Mouse (Mus musculus) right cerebral cortex, postnatal 10 days (tissue): ENCODE data around the gene Mcee.

ENCODE experiments used
- DNase-seq, 2 experiments: peaks; one replicate each; pipeline ENCODE4 v3.0.0; 2021; ENCODE audit warnings: low spot score in 2 of 2

Mcee gene

DNA sequence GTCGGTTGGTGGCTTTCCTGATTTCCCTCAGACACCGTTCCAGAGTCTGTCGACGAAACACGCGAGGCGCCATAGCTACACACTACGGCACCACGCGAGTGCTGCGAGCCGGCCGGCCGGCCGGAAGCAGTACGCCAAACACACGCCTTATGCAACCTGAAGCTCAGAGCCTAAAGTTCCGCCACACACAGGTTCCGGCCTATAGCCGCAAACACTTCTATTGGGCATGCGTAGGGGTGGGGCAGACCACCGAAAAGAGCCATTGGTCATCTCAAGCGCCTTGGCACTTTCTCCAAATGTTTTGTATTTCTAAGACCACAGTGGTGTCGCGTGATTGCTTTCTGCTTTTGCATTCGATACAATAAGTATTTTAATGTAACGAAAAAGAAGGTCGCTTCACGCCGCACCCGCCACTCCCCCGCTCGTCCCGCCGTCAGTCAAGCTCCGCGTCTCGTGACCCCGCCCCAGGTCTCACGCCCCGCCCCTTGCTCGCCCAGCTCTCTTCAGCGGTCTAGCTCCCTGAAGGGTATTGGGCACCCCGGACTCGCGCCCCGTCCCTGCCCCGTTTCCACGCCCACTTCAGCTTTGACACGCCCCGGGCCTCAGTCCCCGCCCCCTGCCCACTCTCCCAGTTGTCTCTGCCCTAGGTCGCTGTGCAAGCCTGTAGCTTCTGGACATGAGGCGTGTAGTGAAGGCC, at the start of gene Mcee, which contains the start of gene Mphosph10:
Gene Mcee (plus strand): TSS at position 486 of the 697 bp plus-strand sequence.
Gene Mphosph10 (minus strand): TSS at position 147 of the 697 bp plus-strand sequence.
- peak; percentile 95 for DNase-seq

DNA sequence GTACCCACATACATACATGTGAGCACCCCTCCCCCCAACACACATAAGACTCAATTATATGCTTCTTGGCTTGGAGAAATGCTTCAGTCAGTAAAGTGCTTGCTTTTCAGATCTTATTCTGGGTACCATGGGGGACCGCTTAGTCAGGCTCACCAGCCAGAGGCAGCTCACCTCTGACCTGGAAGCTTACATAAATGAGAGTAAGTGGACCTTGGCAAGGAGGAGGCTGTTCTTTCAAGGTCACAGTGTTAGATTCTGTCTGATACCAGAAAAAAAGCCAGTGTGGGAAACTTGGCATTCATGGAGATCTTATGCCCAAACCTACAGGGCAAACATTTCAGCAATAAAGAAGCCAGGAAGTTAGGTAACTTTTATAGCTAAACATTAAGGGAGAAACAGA, 44.6 kb upstream of the Mcee start:
- DNase-seq, result no peak

DNA sequence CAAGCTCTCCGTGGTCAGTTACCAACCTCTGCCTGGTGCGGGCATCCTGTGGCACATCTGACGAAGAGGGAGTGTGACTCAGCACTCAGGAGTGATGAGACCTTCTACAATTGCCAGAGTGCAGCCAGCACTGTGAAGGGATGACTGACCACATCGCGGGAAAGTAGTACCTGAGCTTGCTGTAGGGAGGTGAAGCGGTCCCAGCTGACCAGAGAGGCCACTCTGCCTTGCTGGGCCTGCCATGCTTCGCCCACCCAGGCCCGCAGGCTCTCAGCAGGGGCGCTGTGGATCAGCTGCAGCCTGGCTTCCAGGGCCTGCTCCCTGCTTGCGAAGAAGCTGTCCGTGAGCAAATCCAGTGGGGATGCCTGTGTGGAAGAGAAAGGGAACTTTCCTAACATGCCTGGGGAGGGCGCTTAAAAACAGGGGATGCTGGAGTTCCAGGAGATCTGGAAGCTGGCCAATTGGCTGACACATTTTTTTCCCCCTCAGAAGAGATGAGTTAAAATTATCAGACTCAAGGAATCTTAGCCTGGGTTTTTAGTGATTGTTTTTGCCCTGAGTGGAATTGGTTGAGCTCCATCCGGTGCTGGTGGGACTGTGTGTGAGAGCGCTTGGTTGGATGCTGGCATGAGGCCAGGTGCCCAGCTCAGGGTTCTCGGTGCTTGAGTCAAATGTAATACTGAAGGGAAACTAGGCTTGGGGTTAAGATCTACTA, 43.1 kb upstream of the Mcee start:
- peak; percentile 68 to 73 for DNase-seq

DNA sequence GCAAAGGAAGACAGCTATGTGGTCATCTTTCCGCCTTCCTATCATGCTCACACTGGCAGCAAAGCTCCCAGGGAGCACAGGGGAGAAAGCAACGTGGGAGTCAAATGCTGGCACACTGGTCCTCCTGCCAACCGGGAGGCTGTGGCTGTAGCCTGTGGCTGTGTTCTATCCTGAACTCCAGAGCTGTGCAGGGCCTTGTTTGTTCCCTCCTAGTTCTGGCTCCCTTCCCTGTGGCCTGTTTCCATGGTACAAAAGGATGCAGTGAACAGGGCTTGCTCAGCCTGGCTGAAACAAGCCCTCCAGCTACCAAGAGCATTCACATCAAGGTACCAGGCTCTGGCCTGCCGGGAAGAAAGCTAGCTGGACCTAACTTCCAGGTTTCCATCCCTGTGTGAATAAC, 41.3 kb upstream of the Mcee start:
- DNase-seq, result peak; percentile 88

DNA sequence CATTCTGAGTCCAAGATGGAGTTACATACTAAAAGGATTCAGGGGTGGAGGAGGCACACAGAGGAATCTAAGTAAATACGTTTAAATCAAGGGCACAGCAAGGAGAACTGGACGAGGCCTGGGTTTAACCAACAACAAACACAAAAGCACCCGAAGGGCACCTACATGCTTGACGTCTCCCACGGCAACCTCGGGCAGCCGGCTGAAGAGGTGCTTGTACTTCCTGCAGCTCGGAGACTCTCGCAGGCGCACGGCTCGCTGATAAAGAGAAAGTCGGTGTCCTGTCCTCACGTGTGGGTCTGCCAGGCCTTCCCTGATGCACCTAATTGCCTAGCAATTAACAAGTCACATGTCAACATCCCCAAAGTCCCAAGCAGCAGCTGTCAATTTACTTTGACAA, 38.2 kb upstream of the Mcee start:
- DNase-seq, result no peak

DNA sequence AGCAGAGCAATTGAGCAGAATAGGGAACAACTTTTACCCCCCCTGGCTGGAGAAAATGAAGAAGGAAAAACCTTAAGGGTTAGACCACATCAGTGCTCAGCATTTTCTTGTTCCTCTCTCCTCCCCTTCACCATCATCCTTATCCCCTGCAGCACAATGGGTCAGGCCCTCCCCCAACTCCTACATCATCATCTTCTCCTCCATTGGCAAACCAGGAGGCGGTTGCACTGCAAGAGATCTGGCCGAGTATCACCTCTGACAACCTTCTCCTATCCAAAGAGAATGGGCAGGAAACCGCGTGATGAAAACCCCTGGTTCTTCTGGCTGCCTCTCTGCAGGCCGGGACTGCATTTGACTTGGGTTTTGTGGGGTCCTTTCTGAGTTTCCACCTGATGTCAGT, 35.7 kb upstream of the Mcee start:
- DNase-seq, result no peak

DNA sequence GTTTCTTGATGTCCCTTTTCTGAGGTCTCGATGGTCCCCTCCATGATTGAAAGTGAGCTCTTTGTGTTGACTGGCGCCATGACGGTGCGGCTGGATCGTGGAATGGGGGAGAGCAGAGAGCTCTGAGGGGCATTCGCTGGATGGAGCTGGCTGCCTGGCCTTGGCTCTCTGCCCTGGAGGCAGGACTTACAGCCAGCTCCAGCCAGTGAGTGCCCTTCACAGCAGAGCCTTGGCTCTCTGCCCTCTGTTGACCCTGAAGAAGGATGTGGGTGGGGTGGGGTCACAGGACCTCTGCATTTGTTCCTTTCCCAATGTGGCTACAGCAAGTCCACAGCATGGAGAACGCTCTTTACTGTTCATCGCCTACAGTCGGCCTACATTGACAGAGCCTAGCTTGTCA, 35.0 kb upstream of the Mcee start:
- peak; percentile 78 to 80 for DNase-seq

DNA sequence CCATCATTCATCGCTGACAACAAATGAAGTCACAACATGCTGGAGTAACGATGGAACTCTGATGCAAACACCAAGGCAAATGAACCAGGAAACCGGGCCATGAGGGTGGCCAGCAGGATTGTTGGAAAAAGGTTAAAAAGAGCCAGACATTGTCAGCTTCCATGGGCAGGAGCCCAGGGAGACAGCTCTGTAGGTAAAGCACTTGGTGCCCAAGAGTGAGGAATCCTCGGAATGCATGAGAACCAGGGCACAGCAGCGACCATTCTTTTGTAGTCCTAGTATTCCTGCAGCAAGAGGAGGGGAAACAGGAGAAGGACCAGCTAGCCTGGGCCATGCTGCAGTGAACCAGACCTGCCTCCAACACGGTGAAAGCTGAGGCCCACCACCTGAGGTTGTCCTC, 33.7 kb upstream of the Mcee start:
- no peak for DNase-seq

DNA sequence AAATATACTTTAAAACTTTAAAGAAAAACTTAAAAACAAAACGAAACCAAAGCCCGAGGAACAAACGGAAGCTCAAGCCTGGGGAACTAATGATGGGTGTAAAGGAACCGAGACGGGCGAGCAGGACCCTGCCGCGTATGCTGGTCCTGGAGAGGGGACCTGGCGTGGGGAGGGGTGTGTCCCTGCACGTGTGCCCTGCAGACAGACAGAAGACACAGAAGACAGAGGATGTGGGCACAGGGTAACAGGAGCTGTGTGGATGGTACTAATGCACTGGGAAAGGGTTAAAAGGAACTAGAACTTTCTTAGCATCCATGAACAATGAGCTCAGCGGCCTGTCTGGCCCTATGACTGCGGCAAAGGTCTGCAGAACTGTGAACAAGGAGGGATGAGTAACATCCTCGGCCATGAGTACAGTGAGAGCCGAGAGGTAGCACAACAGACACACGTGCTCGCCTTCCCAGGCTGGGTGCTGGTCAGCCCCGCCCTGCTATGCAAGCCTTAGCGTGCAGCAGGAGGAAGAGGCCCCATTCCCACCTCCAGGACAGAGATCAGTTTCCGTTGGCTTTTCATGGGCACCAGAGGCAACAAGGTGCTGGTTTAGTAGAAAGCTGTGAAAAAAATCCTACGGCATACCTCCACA, 32.3 kb upstream of the Mcee start:
- no peak for DNase-seq

DNA sequence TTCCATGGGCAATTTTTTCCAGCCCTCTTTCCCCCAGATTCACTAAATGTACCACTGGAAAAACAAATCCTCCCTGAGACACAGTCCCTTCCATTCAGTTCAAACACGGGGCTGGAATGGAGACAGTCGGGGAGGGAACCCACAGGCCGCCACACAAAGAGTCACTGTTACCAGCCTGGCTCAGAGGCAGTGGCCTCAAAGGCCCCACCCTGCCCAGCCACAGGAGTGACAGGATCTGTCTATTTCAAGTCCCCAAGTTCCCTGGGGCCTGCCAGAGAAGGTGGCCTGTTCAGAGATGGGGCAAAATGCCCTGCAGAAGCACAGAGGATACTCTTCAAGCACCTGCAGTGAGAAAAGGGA, 31.8 kb upstream of the Mcee start:
- peak; percentile 59 to 72 for DNase-seq

DNA sequence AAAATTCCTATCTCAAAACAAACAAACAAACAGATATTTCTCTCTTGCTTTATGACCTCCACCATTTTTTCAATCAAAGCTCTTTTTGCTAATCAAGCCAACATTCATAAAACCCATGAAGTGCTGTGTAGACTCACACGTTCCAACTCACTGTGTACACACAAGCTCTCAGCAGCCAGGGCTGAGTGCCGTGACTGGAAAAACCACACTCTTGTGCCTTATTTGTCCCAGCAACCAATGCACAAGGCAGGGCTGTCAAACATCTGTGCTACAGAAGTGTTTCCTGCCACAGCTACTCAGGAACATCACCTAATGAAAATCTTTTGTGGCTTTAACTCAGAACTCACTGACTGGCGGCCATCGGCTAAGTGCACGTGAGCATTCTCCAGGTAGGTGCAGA, 26.5 kb upstream of the Mcee start:
- DNase-seq, result no peak

DNA sequence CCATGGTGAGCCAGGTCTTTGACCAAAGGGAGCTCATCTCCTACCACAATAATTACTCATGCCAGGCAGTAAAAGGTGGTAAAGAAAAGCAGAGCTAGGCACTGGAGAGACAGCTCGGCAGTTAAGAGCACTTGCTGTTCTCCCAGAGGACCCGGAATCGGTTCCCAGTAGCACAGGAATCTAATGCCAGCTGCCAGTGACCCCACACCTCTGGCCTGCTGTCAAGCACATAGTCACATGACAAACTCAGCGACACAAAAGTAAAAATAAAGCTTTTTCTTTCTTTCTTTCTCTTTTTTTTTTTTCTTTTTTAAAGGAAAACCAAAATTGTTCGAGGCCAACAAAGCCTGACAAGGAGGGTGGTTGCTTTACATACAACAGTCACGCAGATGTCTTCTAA, 22.6 kb upstream of the Mcee start:
- no peak for DNase-seq

DNA sequence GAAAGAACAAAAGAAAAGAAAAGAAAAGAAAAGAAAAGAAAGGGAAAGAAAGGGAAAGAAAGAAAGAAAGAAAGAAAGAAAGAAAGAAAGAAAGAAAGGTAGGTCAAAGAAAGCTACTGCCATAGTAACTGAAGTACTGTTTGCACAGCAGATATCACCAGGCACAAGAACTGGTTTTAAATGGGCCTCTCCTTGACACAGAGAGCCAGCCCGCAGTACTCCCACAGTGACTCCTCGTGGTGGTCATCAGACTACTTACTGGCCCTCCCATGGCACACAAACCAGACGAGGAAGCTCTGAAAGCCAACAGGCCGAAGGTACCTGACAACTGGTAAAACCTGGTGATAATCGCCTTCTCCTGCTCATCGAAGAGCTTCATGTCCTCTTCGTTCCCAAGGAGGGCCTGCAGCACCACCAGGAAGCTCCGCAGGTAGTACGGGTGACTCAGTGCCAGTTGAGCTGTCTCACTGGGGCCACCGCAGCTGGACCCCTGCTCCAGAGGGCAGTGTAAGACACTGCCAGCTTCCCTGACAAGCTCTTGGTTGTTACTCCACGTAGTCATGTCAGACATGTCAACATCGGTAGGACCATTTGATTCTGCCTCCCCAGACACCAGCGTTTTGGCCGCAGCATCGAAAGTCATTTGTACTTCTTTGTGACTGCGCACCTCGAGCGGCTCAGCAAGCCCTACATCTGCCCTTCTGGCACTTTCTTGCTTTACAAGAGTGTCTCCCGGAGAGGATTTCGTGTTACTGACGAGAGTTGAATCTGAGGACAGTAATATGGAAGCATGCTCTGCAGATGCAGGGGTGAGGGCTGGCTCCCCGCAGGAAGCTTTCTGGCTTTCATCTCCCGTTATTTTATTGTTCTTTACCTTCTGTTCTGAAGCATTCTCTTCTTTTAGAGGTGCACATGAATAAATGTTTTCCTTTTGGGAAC, 20.2 kb upstream of the Mcee start:
- DNase-seq, result no peak

DNA sequence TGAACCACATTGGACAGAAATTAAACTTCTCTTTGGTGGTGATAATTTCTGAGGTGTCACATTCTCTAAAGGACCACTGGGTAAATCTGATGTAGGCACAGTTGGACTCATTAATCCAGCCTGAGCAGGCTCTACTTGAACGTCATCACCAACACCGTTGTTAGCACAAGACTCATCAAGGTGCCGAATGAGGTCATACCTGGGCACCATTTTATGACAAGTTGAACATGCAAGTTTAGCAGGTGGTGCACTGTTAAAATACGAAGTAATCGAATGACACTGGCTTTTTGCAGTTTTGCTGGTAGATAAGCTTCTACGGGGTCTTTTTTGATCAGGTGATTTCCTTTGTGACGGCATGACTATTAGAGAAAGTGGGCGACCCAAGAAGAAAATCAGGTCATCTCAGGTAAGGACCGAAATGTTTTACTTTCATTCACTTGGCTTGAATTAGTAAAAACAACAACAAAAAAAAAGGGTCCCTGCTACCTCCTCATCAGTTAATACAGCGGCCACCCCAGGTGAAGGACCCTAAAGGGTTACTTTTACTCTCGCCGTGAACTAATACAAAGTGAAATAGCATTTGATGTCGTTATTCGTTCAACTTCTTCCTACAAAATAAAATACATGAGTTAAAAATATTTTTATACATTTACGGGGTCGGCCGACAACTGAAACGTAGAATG, 19.1 kb upstream of the Mcee start:
- DNase-seq, result no peak

DNA sequence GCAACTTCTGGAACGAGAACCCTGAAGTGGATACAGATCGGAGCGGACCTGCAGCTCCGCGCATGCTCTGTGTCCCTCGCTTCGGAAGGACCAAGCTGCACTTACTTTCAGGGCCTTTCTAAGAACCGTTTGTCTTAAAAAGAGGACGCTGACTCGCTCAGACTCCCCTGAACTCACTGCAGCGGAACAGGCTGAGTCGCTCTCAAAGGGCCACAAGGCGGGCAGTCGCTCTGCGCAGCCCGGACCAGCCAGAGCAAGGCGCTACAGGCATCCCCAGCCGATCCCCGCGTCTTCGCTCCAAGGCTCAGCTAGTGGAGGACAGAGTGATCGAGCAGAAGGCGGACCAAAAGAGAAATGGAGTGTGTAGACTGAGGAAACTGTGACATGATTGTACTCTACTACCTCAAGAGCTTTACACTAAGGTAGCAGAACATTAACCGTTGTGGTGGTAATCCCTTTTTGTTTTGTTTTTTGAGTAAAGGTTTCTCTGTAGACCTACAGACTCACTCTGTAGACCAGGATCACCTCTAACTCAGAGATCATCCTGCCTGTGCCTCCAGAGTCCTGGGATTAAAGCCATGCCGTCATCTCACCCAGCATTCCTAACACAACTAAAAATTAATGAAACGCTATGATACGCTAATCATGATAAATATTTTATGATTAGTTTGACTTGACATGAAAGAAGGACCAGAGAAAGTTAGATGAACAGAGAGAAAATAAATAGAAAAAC, 18.4 kb upstream of the Mcee start, which contains the start of gene Fan1:
Gene Fan1 (minus strand): TSS at position 266 of the 733 bp plus-strand sequence.
- DNase-seq, result peak; percentile 91

DNA sequence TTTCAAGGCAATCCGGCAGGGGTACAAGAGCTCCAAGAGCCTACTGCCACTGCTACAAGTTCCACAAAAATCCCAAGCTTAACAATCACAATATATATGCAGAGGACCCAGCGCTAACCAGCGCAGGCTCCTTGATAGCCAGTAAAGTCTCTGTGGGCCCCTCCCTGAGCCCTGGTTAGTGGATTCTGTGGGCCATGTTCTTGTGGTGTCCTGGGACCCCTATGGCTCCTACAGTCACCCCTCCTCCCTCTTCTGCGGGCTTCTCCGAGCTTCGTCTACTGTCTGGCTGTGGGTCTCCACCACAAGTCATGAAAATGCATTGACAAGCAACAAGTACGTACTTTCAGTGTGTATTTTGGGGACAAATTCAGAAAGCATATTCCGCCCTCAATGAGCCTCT, 928 bp upstream of the Mcee start:
- peak in 1 of 2 experiments; percentile 35 for DNase-seq

DNA sequence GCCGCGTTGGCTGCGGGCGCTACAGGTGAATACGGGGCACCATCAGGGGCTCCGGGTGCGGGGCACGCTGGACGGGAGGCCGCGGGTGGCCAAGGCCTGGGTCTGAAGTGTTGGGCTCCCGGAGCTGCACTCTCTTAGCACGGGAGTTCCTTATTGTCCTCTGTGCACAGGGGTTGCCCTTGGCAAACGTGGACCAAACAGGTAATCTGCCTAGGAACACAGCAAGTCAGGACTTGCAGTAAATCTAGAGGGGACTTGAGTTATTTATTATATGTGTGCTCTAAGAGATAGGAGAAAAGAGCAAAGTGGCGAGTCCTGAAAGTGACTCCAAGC, 378 bp downstream of the Mcee start:
- DNase-seq, result peak in 1 of 2 experiments; percentile 24

DNA sequence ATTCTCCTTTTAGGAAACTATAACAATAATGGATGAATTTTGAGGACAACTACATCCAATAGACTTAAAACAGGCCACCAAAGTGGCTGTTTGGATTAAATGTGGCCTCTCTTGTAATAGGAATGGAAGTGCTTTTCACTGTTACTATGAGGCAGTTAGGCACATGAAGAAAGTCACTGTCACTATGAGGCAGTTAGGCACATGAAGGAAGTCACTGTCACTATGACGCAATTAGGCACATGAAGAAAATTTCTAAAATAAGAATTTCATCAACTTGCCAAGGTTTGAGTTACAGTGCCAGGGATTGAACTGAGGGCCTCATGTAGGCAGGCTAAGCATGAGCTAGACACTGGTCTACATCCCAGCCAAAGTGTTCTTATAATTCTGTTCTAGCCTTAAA, 8.3 kb downstream of the Mcee start:
- no peak for DNase-seq

DNA sequence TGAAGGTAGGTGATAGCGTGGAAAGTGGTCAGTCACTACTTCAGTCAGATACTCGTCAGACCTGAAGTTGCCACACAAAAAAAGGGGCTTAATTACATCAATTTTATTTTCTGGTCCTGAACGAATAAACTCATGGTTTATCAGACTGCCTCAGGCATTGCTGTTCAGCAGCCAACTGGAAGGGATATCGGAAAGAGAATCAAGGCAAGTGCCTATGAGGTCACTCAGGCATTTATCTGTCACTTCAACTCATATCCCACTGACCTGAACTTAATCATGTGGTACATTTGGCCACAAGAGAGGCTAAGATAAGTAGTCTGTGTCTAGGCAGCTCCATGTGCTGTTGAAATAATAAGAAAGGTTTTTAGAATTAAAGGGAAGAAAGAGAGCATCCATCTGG, 10.0 kb downstream of the Mcee start:
- DNase-seq, result no peak

DNA sequence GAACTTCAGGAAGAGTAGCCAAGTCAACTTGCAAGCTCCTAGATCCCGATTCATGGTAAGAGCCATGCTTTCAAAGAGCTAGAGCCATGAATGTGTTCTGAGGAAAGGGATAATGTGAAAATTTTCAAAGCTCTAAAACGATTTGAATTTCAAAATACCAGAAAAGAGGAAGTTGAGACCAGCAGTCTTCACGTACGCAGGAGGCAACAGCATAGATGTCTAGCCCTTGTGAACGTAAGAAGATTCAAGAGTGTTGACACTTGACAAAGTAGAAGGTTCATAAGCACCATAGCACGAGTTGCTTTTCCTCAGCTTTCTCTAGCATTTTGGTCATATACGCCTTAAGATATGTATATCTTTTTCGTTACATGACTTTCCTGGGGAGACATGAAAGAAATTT, 11.6 kb downstream of the Mcee start:
- DNase-seq, result no peak

DNA sequence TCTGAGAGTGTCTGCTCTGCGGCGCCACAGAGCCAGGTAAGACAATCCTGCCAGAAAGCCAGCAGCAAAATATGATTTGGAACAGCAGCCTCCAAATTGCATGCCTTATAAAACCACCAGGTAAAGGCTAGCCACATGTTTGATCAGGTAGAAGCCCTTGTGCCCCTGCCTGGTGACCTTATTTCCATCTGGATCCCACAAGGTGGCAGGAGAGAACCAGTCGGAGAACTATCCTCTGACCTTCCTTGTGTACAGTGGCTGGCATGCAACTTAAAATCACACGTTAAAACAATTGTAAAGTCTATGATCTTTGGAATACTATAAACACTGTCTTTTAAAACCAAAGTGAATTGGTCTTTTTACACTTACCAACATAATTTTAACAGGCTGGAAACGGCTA, 32.5 kb downstream of the Mcee start:
- DNase-seq, result no peak
